Mouse (Mus musculus) neural tube, embryonic 14.5 days (tissue): ENCODE results near the gene Pidd1. TPM values are rescaled to one million over a fixed set of nuclear protein-coding genes. Genes with fewer than 3 reads are reported as not detected.

Source experiments
- ATAC-seq: fragments of 200-750 bp; cut with Nextera tagmentation; 2 replicates; pipeline ENCODE4 v1.8.0; 2017; ENCODE audit warnings: low read depth, mild to moderate bottlenecking, moderate TSS enrichment, moderate library complexity
- H3K27ac ChIP-seq: fragments of 300-500 bp; sonication (generic); 2 replicates; pipeline ENCODE4 v1.5.1; 2014; ENCODE audit warnings: low read depth, mild to moderate bottlenecking, control low read depth, low read length, moderate library complexity, mixed read lengths
- H3K27me3 ChIP-seq: fragments of 300-500 bp; sonication (generic); 2 replicates; pipeline ENCODE4 v1.6.1; 2014; ENCODE audit warnings: low read length; ENCODE audit not compliant: control insufficient read depth, insufficient read depth
- H3K36me3 ChIP-seq: fragments of 300-500 bp; sonication (generic); 2 replicates; pipeline ENCODE4 v1.6.1; 2014; ENCODE audit warnings: low read length, mixed read lengths; ENCODE audit not compliant: control insufficient read depth, insufficient read depth
- H3K4me1 ChIP-seq: fragments of 300-500 bp; sonication (generic); 2 replicates; pipeline ENCODE4 v1.6.1; 2014; ENCODE audit warnings: low read length; ENCODE audit not compliant: control insufficient read depth, insufficient read depth
- H3K4me2 ChIP-seq: fragments of 300-500 bp; sonication (generic); 2 replicates; pipeline ENCODE4 v1.6.1; 2014; ENCODE audit warnings: mild to moderate bottlenecking, low read depth, low read length, control low read depth
- H3K4me3 ChIP-seq: fragments of 300-500 bp; sonication (generic); 2 replicates; pipeline ENCODE4 v1.5.1; 2014; ENCODE audit warnings: low read depth, low read length, control low read depth, mixed read lengths
- H3K9ac ChIP-seq: fragments of 300-500 bp; sonication (generic); replicated peaks from 2 replicates; pipeline ENCODE4 v1.6.1; 2014; ENCODE audit warnings: low read depth, mild to moderate bottlenecking, control low read depth, low read length, mixed read lengths
- H3K9me3 ChIP-seq: fragments of 300-500 bp; sonication (generic); 2 replicates; pipeline ENCODE4 v1.6.1; 2016; ENCODE audit warnings: low read length; ENCODE audit not compliant: control insufficient read depth
- WGBS: fragments of 180-500 bp; shearing (Covaris S2); extraction: QIAGEN DNeasy Blood & Tissue Kit; methylation state at CpG from one replicate; pipeline ENCODE4 v1.1.7; 2014; 5-methylcytosine and 5-hydroxymethylcytosine counted together
- polyA plus RNA-seq: library from polyadenylated mRNA; unstranded; fragments of >200 nt; fragmentation: Nextera tagmentation; extraction: Ambion mirVana; gene quantifications from 2 replicates; pipeline ENCODE4 v1.2.1, GENCODE M21; 2014

Pidd1 gene
- polyA plus RNA-seq, 1 experiment from 2014 or later: 2.5 TPM

- WGBS: 94% methylated on average over 13 of the region's 13 CpGs
Observed at GRCm38 (mm10) chr7:141442199-141442598, 1.6 kb downstream of the Pidd1 start.

GRCm38 (mm10) chr7:141441460-141441859, 2.4 kb downstream of the Pidd1 start:
- Histone ChIP-seq H3K27me3 (no peaks in the 10 kb centered on the region), H3K9me3 (no peaks in the 10 kb centered on the region), H3K4me3 (no peak overlapping the region), H3K36me3 (no peaks in the 10 kb centered on the region), H3K27ac (no peak overlapping the region), H3K9ac (no peak overlapping the region), H3K4me1 (peaks cover 13% of the 10 kb centered on the region; the same call in 1 of the 2 replicates), H3K4me2 (no peak overlapping the region)
- no peak for ATAC-seq
- 96% methylated on average over 9 of the region's 9 CpGs for WGBS

More at GRCm38 (mm10) chr7:141442199-141442598, 1.6 kb downstream of the Pidd1 start:
- Histone ChIP-seq H3K9ac (no peak overlapping the region), H3K4me3 (no peak overlapping the region), H3K27ac (no peak overlapping the region), H3K9me3 (no peaks in the 10 kb centered on the region), H3K36me3 (no peaks in the 10 kb centered on the region), H3K4me1 (peaks cover 9% of the 10 kb centered on the region; the same call in 1 of the 2 replicates), H3K4me2 (no peak overlapping the region), H3K27me3 (no peaks in the 10 kb centered on the region)
- no peak for ATAC-seq

GRCm38 (mm10) chr7:141440613-141441012, 3.2 kb downstream of the Pidd1 start:
- no peak overlapping the region for H3K9ac ChIP-seq
- 23% methylated on average over 6 of the region's 6 CpGs for WGBS
- H3K4me2 ChIP-seq: no peak overlapping the region
- no peaks in the 10 kb centered on the region for H3K27me3 ChIP-seq
- H3K9me3 ChIP-seq: no peaks in the 10 kb centered on the region
- H3K4me3 ChIP-seq: no peak overlapping the region
- H3K27ac ChIP-seq: no peak overlapping the region
- no peaks in the 10 kb centered on the region for H3K36me3 ChIP-seq
- H3K4me1 ChIP-seq: peaks cover 22% of the 10 kb centered on the region; the same call in 1 of the 2 replicates
- no peak for ATAC-seq

GRCm38 (mm10) chr7:141439811-141440210, 4.0 kb downstream of the Pidd1 start:
- H3K27ac ChIP-seq: no peak overlapping the region
- peaks cover 27% of the 10 kb centered on the region; the same call in 1 of the 2 replicates for H3K4me1 ChIP-seq
- H3K27me3 ChIP-seq: no peaks in the 10 kb centered on the region
- no peak overlapping the region for H3K4me2 ChIP-seq
- H3K9me3 ChIP-seq: no peaks in the 10 kb centered on the region
- no peak overlapping the region for H3K9ac ChIP-seq
- H3K4me3 ChIP-seq: no peak overlapping the region
- no peak for ATAC-seq
- WGBS: 93% methylated on average over 11 of the region's 11 CpGs
- no peaks in the 10 kb centered on the region for H3K36me3 ChIP-seq

GRCm38 (mm10) chr7:141439140-141439679, 4.6 kb downstream of the Pidd1 start:
- H3K27me3 ChIP-seq: no peaks in the 10 kb centered on the region
- no peaks in the 10 kb centered on the region for H3K36me3 ChIP-seq
- no peak for ATAC-seq
- WGBS: 97% methylated on average over 10 of the region's 10 CpGs
- no peak overlapping the region for H3K4me3 ChIP-seq
- no peak overlapping the region for H3K9ac ChIP-seq
- no peak overlapping the region for H3K4me2 ChIP-seq
- no peaks in the 10 kb centered on the region for H3K9me3 ChIP-seq
- H3K27ac ChIP-seq: no peak overlapping the region
- H3K4me1 ChIP-seq: peaks cover 31% of the 10 kb centered on the region; the same call in 1 of the 2 replicates

GRCm38 (mm10) chr7:141438201-141438968, 5.4 kb downstream of the Pidd1 start:
- Histone ChIP-seq H3K27ac (no peak overlapping the region), H3K9ac (no peak overlapping the region), H3K4me2 (no peak overlapping the region), H3K36me3 (no peaks in the 10 kb centered on the region), H3K4me1 (peaks cover 37% of the 10 kb centered on the region), H3K9me3 (no peaks in the 10 kb centered on the region), H3K4me3 (no peak overlapping the region), H3K27me3 (no peaks in the 10 kb centered on the region)
- WGBS: 95% methylated on average over 12 of the region's 12 CpGs
- ATAC-seq: no peak

GRCm38 (mm10) chr7:141437178-141438120, 6.4 kb downstream of the Pidd1 start, which contains the start of gene Slc25a22:
TSS of gene Slc25a22 (minus strand) at chr7:141437892.
- Histone ChIP-seq H3K4me2 (peak within 1 kb of the TSS; percentile 90), H3K4me3 (peak within 1 kb of the TSS; percentile 52), H3K9me3 (no peaks in the 10 kb centered on the region), H3K9ac (peak within 1 kb of the TSS; percentile 68), H3K27ac (peak within 1 kb of the TSS; percentile 52), H3K4me1 (peaks cover 31% of the 10 kb centered on the region), H3K27me3 (no peaks in the 10 kb centered on the region), H3K36me3 (0 out of 2 replicates have a peak, but pooled peaks cover 2% of the 10 kb centered on the region)
- WGBS: 6% methylated on average over 53 of the region's 53 CpGs
- ATAC-seq: peak; percentile 84

- Histone ChIP-seq H3K36me3 (peaks cover 10% of the 10 kb centered on the region), H3K9ac (peak overlapping the region; percentile 68), H3K27me3 (no peaks in the 10 kb centered on the region), H3K9me3 (no peaks in the 10 kb centered on the region), H3K4me1 (peaks cover 31% of the 10 kb centered on the region), H3K27ac (no peak overlapping the region), H3K4me3 (peak overlapping the region; percentile 52), H3K4me2 (peak overlapping the region; percentile 90)
- no peak for ATAC-seq
- 40% methylated on average over 2 of the region's 2 CpGs for WGBS
Observed at GRCm38 (mm10) chr7:141436523-141436892, 7.3 kb downstream of the Pidd1 start.
